Mouse (Mus musculus): ENCODE results near the gene Zfp652.

DNA sequence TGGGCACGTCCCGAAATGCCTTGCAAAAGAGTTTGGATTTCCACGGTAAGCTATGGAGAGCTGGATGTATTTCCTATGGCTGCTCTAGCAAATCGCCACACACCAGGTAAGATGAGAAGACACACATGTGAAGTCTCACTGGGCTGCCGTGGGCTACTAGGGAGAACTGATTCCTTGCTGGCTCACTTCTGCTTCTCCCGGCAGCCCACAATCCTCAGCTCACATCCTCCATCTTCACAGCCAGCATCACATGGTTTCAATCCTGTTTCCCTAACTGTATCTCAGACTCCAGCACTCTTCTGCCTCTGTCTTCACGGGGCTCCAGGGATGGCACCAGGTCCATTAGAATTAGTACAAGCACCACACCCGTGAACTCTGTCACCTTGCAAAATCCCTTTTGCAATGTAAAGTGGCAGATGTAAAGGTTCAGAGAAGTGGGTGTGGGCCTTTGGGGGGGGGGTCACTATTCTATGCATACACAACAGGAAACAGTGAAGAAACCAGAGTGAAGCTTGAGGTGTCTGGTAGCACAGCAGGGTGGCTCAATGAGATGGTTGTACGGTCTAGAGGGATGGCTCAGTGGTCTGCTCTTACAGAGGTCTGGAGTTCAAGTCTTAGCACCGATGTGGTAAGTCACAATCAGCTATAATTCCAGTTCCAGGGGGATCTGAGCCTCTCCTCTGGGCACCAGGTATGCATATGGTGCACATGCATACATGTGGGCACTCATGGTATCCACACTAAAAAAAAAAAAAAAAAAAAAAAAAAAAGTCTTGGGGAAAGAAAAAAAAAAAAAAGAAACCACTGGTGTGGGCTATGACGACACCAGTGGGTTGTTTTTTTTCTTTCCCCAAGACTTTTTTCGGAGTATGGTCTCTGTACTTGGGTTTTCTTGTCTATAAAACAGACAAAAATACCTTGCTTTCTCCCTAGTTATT, 8.2 kb upstream of the Zfp652 start:
- TF ChIP-seq CTCF (IDR thresholded peaks at IDR 0.05) (no peak), POLR2A (IDR thresholded peaks at IDR 0.05; ENCODE audit: insufficient read depth, low read depth, low read length) (no peak), EP300 (IDR thresholded peaks at IDR 0.05; ENCODE audit: insufficient read depth, low read depth, low read length) (no peak)

Measured in heart, adult 2 months (tissue).